Mouse (Mus musculus) heart, embryonic 15.5 days (tissue): Measurements from ENCODE around the gene Cyp2j5. TPM values are rescaled to one million over a fixed set of nuclear protein-coding genes. Genes with fewer than 3 reads are reported as not detected.
A peak's percentile ranks its signal among the peaks of the same experiment; 100 is the strongest.
"Not testable (repeated sequence)": the region's sequence is repeated elsewhere in the genome, so short reads cannot be mapped to it uniquely, and the experiment has no call there.

Source experiments
- ATAC-seq: fragments of 200-750 bp; cut with Nextera tagmentation; replicated peaks from 2 replicates; pipeline ENCODE4 v1.8.0; 2017; ENCODE audit warnings: low read depth, moderate TSS enrichment; ENCODE audit not compliant: insufficient number of reproducible peaks, insufficient read depth, low FRiP score
- H3K27ac ChIP-seq: fragments of 300-500 bp; sonication (generic); 2 replicates; pipeline ENCODE4 v1.5.1; 2015; ENCODE audit warnings: mild to moderate bottlenecking, inconsistent platforms
- H3K27me3 ChIP-seq: fragments of 300-500 bp; sonication (generic); 2 replicates; pipeline ENCODE4 v1.6.1; 2015; ENCODE audit warnings: inconsistent platforms
- H3K36me3 ChIP-seq: fragments of 300-500 bp; sonication (generic); 2 replicates; pipeline ENCODE4 v1.6.1; 2015; ENCODE audit warnings: mild to moderate bottlenecking, inconsistent platforms
- H3K4me1 ChIP-seq: fragments of 300-500 bp; sonication (generic); replicated peaks from 2 replicates; pipeline ENCODE4 v1.6.1; 2015; ENCODE audit warnings: inconsistent platforms
- H3K4me2 ChIP-seq: fragments of 300-500 bp; sonication (generic); 2 replicates; pipeline ENCODE4 v1.6.1; 2015; ENCODE audit warnings: inconsistent platforms, mild to moderate bottlenecking, moderate library complexity
- H3K4me3 ChIP-seq: fragments of 300-500 bp; sonication (generic); 2 replicates; pipeline ENCODE4 v1.5.1; 2015; ENCODE audit warnings: mild to moderate bottlenecking, inconsistent platforms
- H3K9ac ChIP-seq: fragments of 300-500 bp; sonication (generic); 2 replicates; pipeline ENCODE4 v1.6.1; 2015; ENCODE audit warnings: mild to moderate bottlenecking, inconsistent platforms
- H3K9me3 ChIP-seq: fragments of 300-500 bp; sonication (generic); replicated peaks from 2 replicates; pipeline ENCODE4 v1.6.1; 2016; ENCODE audit warnings: inconsistent platforms
- WGBS: fragments of 180-500 bp; shearing (Covaris S2); methylation state at CpG from one replicate; pipeline ENCODE4 v1.1.7; 2015; ENCODE audit warnings: mixed read lengths; 5-methylcytosine and 5-hydroxymethylcytosine counted together
- polyA plus RNA-seq: library from polyadenylated mRNA; unstranded; fragments of >200 nt; fragmentation: Nextera tagmentation; extraction: Ambion mirVana; gene quantifications from 2 replicates; pipeline ENCODE4 v1.2.1, GENCODE M21; 2015

Cyp2j5 gene
- polyA plus RNA-seq, 1 experiment from 2014 or later, result not detected

DNA sequence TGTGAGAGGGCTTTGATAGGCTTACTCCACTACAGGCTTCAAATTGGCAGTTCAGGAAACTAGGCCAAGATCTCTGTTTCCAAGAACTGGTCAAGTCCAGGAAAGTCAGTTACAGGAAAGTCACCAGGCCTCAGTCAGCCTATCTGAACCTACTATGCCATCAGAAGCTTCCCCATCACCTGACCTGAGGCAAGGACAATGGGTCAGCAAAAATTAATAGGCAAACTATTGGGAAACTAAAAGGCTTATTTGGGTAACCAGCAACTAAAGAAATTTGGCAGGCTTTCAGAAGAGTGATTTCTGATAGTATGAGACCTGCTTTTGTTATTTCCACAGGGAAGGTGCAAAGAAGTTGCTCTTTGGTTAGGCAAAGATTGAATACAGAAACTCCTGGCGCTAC lies 41.5 kb downstream of the Cyp2j5 start:
- no peak overlapping the region for H3K4me3 ChIP-seq
- H3K27ac ChIP-seq, result no peak overlapping the region
- H3K9ac ChIP-seq, result no peak overlapping the region
- no peak for ATAC-seq
- no peaks in the 10 kb centered on the region for H3K9me3 ChIP-seq
- no peak overlapping the region for H3K4me2 ChIP-seq
- H3K36me3 ChIP-seq, result no peaks in the 10 kb centered on the region
- no peaks in the 10 kb centered on the region for H3K4me1 ChIP-seq
- WGBS, result 80% methylated on average over 1 of the region's 1 CpGs
- H3K27me3 ChIP-seq, result no peaks in the 10 kb centered on the region

DNA sequence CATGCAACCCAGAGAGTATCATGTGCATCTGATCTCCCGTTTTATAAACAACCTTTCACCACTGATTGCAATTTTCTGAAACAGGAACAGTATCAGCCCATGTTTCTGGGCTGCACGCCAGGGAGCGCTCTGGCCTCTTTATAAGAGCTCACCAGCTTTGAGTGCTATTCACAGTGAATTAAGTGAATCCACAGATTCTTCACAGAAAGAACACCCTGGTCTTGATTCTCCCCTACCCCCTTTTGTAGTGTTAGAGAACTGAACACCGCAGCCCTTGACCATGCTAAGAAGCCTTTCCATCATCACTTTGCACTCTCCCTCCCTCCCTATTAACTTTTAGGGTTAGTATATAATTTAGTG lies 72.2 kb downstream of the Cyp2j5 start:
- no peaks in the 10 kb centered on the region for H3K9me3 ChIP-seq
- ATAC-seq, result peak; percentile 64; the same call in 1 of the 2 replicates
- H3K9ac ChIP-seq, result no peak overlapping the region
- H3K27me3 ChIP-seq, result no peaks in the 10 kb centered on the region
- 18% methylated on average over 4 of the region's 4 CpGs for WGBS
- H3K4me2 ChIP-seq, result peak overlapping the region; percentile 71
- H3K4me1 ChIP-seq, result peaks cover 9% of the 10 kb centered on the region; the same call in 1 of the 2 replicates
- H3K36me3 ChIP-seq, result no peaks in the 10 kb centered on the region
- H3K4me3 ChIP-seq, result peak overlapping the region; percentile 52
- H3K27ac ChIP-seq, result peak overlapping the region; percentile 56; the same call in 1 of the 2 replicates

DNA sequence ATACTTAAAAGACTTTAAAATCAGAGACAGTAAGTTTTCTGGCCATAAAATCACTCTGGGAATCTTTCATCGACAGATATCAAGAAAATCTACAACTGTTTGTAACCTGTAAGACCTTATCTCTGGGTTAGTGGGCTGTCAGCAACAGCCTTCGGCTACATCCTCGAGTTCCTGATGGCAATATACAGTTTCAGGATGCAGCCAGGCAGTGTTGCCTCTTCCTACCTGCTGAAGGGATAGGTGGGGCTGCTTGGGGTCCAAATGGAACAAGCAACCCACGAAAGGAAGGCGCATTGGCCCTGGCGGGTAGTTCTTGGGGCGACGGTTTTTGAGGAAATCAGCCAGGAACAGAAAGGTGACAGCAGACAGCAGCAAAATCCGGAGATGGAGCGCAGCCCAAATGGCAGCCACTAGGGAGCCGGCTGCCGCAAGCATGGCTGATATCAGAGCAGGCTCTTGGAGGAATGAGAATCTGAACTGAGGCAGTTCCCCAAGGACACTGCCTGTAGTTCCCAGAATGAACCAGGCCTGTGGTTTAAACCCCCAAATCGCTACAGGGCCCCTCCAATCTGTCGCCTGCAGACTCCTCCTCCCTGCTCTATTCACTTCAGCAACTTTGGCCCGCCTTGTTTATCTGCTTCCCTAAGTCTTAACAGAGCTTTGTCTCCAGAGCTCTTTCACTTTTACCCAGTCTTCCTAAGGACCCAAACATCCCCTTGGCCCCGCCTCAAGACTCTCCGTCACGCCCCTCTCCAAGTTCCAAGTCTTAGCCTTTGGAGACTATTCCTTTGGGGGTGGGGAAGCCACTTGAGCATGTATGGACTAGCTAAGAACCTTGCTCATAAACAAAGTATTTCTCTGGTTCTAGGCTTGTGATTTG lies 72.8 kb downstream of the Cyp2j5 start, which contains the start of gene Cyp2j9:
TSS of gene Cyp2j9 (minus strand) at position 668 of the 880 bp plus-strand sequence.
- Histone ChIP-seq H3K9me3 (no peaks in the 10 kb centered on the region), H3K27me3 (no peaks in the 10 kb centered on the region), H3K4me1 (peaks cover 9% of the 10 kb centered on the region; the same call in 1 of the 2 replicates), H3K4me3 (peak within 1 kb of the TSS; percentile 52), H3K9ac (peak within 1 kb of the TSS; percentile 33; the same call in 1 of the 2 replicates), H3K4me2 (peak within 1 kb of the TSS; percentile 71), H3K36me3 (no peaks in the 10 kb centered on the region), H3K27ac (peak within 1 kb of the TSS; percentile 56; the same call in 1 of the 2 replicates)
- WGBS, result 5% methylated on average over 18 of the region's 18 CpGs
- ATAC-seq, result peak; percentile 81

DNA sequence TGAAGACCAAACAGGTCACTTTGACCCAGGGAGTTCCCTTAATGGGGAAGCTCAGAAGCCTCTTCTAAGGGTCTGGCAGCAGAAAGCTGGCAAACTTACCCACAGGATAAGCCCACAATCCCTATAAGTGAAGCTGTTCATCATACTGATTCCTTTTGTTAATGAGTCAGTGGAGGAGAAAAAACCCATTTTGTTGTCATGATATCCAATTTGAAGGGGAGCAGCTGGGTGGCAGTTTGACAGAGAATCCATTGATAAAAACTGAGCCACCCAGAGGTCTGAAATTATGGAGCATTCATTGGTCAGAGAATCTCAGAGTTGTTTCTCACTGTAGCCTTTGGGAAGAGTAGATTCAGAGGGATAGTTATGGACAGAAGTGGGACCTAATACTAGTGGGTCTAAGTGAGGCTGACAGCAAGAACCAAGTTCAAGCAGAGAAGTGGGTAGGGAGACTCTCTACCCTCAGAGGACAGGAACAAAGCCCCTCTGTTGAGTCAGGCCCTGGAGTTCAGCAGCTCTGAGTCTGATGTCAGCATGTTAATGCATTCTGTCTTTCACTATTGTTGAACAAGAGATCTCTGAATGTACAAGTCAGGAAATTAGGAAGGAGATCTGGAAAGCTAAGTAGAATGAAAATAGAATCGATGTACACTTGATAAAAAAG lies 82.4 kb downstream of the Cyp2j5 start:
- ATAC-seq, result no peak
- Histone ChIP-seq H3K9me3 (no peaks in the 10 kb centered on the region), H3K27me3 (no peaks in the 10 kb centered on the region), H3K36me3 (no peaks in the 10 kb centered on the region), H3K9ac (no peak overlapping the region), H3K4me3 (no peak overlapping the region), H3K27ac (no peak overlapping the region), H3K4me1 (no peaks in the 10 kb centered on the region), H3K4me2 (no peak overlapping the region)
- WGBS, result 61% methylated on average over 1 of the region's 1 CpGs

DNA sequence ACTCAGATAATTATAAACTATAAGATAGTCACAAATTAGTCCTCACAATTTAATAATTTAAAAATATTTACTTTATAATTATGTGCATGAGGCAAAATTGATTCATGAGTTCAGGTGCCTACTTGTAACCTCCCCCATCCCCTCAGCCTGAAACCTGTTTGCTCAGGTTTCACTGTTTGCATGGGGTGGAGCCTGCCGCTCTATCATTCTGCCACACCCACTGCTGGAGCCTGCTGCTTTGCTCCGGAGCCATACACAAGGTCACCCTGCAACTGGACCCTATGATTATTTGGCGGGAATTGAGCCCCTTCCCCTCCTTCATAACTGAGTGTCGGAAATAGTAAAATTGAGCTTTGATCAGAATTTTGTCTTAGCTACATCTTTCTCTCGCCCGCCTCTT lies 83.6 kb downstream of the Cyp2j5 start:
- H3K9ac ChIP-seq, H3K4me2 ChIP-seq, H3K36me3 ChIP-seq, ATAC-seq, H3K27me3 ChIP-seq, H3K27ac ChIP-seq, H3K9me3 ChIP-seq, H3K4me3 ChIP-seq, H3K4me1 ChIP-seq: not testable (repeated sequence)
- WGBS, result 56% methylated on average over 6 of the region's 6 CpGs

Other genes with a start within 250 kb of the Cyp2j5 start
- 0.09 TPM in 1 of 2 replicates, not detected in the other for gene Cyp2j8, start 156.8 kb downstream of the Cyp2j5 start, polyA plus RNA-seq
- 4.4 and 5.1 TPM in 2 replicates for gene Cyp2j6, start 110.5 kb downstream of the Cyp2j5 start, polyA plus RNA-seq
- gene Cyp2j9, start 72.6 kb downstream of the Cyp2j5 start, polyA plus RNA-seq, result 0.87 and 1.4 TPM in 2 replicates
- not detected in 2 replicates for gene Gm12695, start 121.0 kb upstream of the Cyp2j5 start, polyA plus RNA-seq